Mouse (Mus musculus) heart, embryonic 11.5 days (tissue): ENCODE measurements around the gene Nfkbib. TPM values are rescaled to one million over a fixed set of nuclear protein-coding genes. Genes with fewer than 3 reads are reported as not detected.
A peak's percentile ranks its signal among the peaks of the same experiment; 100 is the strongest.

ENCODE experiments used
- ATAC-seq: fragments of 200-750 bp; cut with Nextera tagmentation; replicated peaks from 2 replicates; pipeline ENCODE4 v1.8.0; 2017; ENCODE audit warnings: moderate library complexity; ENCODE audit not compliant: insufficient number of reproducible peaks, low FRiP score, low TSS enrichment
- H3K27ac ChIP-seq: fragments of 300-500 bp; sonication (generic); 2 replicates; pipeline ENCODE4 v1.5.1; 2014; ENCODE audit warnings: mild to moderate bottlenecking, low read depth, low read length
- H3K27me3 ChIP-seq: fragments of 300-500 bp; sonication (generic); 2 replicates; pipeline ENCODE4 v1.6.1; 2014; ENCODE audit warnings: mild to moderate bottlenecking, low read length, mixed read lengths; ENCODE audit not compliant: control insufficient read depth, insufficient read depth
- H3K36me3 ChIP-seq: fragments of 300-500 bp; sonication (generic); 2 replicates; pipeline ENCODE4 v1.6.1; 2014; ENCODE audit warnings: mild to moderate bottlenecking, low read length, moderate library complexity, mixed read lengths; ENCODE audit not compliant: control insufficient read depth, insufficient read depth
- H3K4me1 ChIP-seq: fragments of 300-500 bp; sonication (generic); 2 replicates; pipeline ENCODE4 v1.6.1; 2014; ENCODE audit warnings: low read length; ENCODE audit not compliant: control insufficient read depth, insufficient read depth
- H3K4me2 ChIP-seq: fragments of 300-500 bp; sonication (generic); 2 replicates; pipeline ENCODE4 v1.6.1; 2014; ENCODE audit warnings: mild to moderate bottlenecking, moderate library complexity
- H3K4me3 ChIP-seq: fragments of 300-500 bp; sonication (generic); 2 replicates; pipeline ENCODE4 v1.5.1; 2014; ENCODE audit warnings: low read depth, low read length
- H3K9ac ChIP-seq: fragments of 300-500 bp; sonication (generic); 2 replicates; pipeline ENCODE4 v1.6.1; 2014; ENCODE audit warnings: mild to moderate bottlenecking, low read depth, low read length, moderate library complexity
- H3K9me3 ChIP-seq: fragments of 300-500 bp; sonication (generic); replicated peaks from 2 replicates; pipeline ENCODE4 v1.6.1; 2016; ENCODE audit warnings: low read length; ENCODE audit not compliant: control insufficient read depth
- WGBS: fragments of 180-500 bp; shearing (Covaris S2); extraction: QIAGEN DNeasy Blood & Tissue Kit; methylation state at CpG from one replicate; pipeline ENCODE4 v1.1.7; 2014; ENCODE audit not compliant: insufficient replicate concordance; 5-methylcytosine and 5-hydroxymethylcytosine counted together
- polyA plus RNA-seq: library from polyadenylated mRNA; unstranded; fragments of >200 nt; fragmentation: Nextera tagmentation; extraction: Ambion mirVana; gene quantifications from 2 replicates; pipeline ENCODE4 v1.2.1, GENCODE M21; 2014

The Nfkbib gene
- polyA plus RNA-seq, 1 experiment from 2014 or later: 38.0 TPM

DNA sequence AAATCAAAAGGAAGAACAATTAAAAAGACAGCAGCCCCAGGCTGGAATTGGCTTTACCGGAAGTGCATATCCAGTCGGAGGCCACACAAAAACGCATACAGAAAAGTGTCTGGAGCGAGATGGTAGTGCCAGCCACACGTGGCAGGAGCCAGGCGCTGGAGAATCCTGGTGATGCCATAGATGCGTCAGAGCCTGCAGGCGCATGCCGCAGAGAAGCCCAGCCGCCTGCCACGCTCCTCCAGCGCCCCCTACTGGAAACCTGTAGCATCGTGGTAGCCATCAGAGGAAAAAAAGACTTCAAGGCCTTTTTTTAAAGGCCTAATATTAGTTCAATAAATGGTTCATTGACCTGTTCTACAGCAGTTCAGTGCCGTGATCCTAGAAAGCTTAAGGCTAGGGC, 40.7 kb downstream of the Nfkbib start:
- 10% methylated on average over 14 of the region's 14 CpGs for WGBS
- H3K9ac ChIP-seq: no peak overlapping the region
- H3K36me3 ChIP-seq: peaks cover 7% of the 10 kb centered on the region
- H3K4me2 ChIP-seq: peak overlapping the region; percentile 16; the same call in 1 of the 2 replicates
- no peaks in the 10 kb centered on the region for H3K4me1 ChIP-seq
- H3K27me3 ChIP-seq: no peaks in the 10 kb centered on the region
- ATAC-seq: no peak
- H3K4me3 ChIP-seq: no peak overlapping the region
- H3K27ac ChIP-seq: no peak overlapping the region
- peaks cover 8% of the 10 kb centered on the region for H3K9me3 ChIP-seq

DNA sequence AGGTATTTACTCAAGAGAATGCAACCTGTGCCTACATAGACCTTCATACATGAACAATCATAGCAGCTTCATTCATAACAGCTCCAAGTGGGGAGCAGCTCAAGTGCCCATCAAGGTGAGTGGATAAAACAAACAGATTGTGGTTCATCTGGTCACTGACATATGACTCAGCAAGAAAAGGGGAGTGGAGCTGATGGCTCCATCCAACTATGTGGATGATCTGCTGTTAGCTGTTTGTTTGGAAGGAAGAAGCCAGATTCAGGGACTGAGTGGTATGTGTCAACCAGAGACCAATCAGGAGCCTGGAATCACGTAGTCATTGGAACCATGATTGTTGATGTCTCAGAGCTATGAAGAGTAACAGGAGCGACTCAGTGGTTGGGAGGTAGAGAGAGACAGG, 42.7 kb downstream of the Nfkbib start:
- no peaks in the 10 kb centered on the region for H3K27me3 ChIP-seq
- no peak overlapping the region for H3K4me2 ChIP-seq
- WGBS: 83% methylated on average over 2 of the region's 2 CpGs
- H3K4me1 ChIP-seq: no peaks in the 10 kb centered on the region
- H3K9ac ChIP-seq: no peak overlapping the region
- no peak overlapping the region for H3K4me3 ChIP-seq
- no peaks in the 10 kb centered on the region; the same call in 1 of the 2 replicates for H3K9me3 ChIP-seq
- H3K27ac ChIP-seq: no peak overlapping the region
- no peak for ATAC-seq
- peaks cover 7% of the 10 kb centered on the region for H3K36me3 ChIP-seq

DNA sequence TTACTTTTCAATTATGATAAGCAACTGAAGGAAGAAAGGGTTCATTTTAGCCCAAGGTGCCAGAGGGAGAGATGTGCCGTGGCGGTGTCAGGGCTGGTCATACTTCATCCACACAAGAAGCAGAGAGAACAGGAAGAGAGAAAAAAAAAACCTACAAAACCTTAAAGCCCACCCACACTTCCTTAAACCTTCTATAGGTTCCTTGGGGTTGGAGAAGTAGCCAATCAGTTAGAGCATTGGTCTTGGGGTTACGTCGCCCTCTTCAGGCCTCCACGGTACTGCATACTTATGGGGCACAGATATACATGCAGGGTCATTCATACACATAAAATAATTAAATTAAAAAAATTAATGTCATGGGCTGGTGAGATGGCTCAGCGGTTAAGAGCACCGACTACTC, 45.2 kb downstream of the Nfkbib start:
- Histone ChIP-seq H3K27me3 (no peaks in the 10 kb centered on the region), H3K4me1 (peaks cover 3% of the 10 kb centered on the region; the same call in 1 of the 2 replicates), H3K9ac (no peak overlapping the region), H3K9me3 (no peaks in the 10 kb centered on the region; the same call in 1 of the 2 replicates), H3K27ac (no peak overlapping the region), H3K36me3 (peaks cover 7% of the 10 kb centered on the region), H3K4me3 (no peak overlapping the region), H3K4me2 (no peak overlapping the region)
- ATAC-seq: no peak
- 85% methylated on average over 7 of the region's 7 CpGs for WGBS

DNA sequence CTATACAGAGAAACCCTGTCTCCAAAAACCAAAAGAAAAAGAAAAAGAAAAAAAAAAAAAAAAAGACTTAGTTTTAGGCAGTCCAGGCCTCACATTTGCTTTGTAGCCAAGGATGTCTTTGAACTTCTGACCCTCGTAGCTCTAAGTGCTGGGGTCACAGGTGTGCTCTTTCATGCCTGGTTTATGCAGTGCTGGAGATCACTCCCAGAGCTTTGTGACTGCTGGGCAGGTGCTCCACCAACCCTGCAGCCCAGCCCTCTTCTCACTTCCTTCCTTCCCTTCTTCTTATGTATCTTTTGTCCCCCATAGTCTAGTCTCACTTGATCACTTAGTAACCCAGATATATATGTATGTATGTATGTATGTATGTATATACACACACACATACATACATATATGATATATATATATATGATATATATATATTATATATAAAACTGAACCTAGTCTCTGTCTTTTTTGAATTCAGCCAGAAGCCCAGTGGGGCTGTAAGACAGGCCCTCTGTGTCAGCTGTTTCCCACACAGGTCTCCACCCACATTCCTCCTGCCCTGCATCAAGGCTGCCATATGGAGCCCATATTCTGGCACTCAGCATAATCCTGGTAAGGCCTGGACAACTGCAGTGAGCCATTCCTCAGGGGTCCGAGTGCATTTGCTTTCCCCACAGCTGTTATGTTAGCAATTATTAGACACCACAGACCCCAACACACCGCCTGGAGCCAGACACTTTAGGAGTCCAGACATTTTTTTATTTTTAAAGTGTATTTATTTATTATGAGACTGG, 46.4 kb downstream of the Nfkbib start:
- Histone ChIP-seq H3K9me3 (no peaks in the 10 kb centered on the region; the same call in 1 of the 2 replicates), H3K27me3 (no peaks in the 10 kb centered on the region), H3K4me2 (no peak overlapping the region), H3K4me1 (peaks cover 3% of the 10 kb centered on the region; the same call in 1 of the 2 replicates), H3K4me3 (no peak overlapping the region), H3K9ac (no peak overlapping the region), H3K27ac (no peak overlapping the region), H3K36me3 (peaks cover 7% of the 10 kb centered on the region)
- ATAC-seq: no peak
- 72% methylated on average over 3 of the region's 3 CpGs for WGBS

DNA sequence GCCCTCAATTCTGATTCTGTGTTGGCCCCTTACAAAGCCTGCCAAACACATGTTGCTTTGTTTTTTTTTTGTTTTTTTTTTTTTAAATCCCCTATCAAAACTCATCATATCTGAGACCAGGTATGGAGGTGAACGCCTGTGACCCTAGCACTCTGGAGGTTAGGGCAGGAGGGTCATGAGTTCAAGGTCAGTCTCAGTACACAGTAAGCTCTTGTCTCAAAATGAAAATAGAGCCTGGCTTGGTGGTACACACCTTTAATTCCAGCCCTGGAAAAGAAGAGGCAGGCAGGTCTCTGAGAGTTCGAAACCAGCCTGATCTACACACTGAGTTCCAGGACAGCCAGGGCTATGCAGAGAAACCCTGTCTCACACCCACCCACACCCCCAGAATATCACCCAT, 47.7 kb downstream of the Nfkbib start:
- no peak for ATAC-seq
- 67% methylated on average over 2 of the region's 2 CpGs for WGBS

DNA sequence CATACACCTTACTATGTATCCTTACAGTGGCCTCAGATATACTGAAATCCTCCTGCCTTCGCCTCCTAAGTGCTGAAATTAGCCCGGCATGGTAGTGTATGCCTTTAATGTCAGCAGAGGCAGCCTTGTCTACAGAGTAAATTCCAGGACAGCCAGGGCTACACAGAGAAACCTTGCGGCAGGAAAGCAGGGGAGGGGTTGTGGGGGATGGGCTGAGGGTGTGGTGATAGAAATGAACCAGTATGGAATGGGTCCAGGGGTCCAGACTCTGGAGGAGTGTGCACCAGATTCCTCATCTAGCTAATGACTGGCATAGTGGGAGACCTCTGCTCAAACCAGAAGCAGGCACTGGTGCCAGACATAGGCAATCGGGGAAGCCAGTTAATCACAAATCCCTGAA, 48.2 kb downstream of the Nfkbib start:
- 0 out of 2 replicates have a peak overlapping the region, but pooled peaks have one; percentile 27 for H3K4me2 ChIP-seq
- H3K4me3 ChIP-seq: no peak overlapping the region

More for the DNA sequence above, 47.7 kb downstream of the Nfkbib start:
- H3K36me3 ChIP-seq: peaks cover 4% of the 10 kb centered on the region
- no peak overlapping the region for H3K4me3 ChIP-seq
- H3K4me2 ChIP-seq: no peak overlapping the region
- H3K27me3 ChIP-seq: no peaks in the 10 kb centered on the region
- H3K9me3 ChIP-seq: no peaks in the 10 kb centered on the region; the same call in 1 of the 2 replicates
- H3K4me1 ChIP-seq: peaks cover 7% of the 10 kb centered on the region
- no peak overlapping the region for H3K27ac ChIP-seq
- no peak overlapping the region for H3K9ac ChIP-seq

DNA sequence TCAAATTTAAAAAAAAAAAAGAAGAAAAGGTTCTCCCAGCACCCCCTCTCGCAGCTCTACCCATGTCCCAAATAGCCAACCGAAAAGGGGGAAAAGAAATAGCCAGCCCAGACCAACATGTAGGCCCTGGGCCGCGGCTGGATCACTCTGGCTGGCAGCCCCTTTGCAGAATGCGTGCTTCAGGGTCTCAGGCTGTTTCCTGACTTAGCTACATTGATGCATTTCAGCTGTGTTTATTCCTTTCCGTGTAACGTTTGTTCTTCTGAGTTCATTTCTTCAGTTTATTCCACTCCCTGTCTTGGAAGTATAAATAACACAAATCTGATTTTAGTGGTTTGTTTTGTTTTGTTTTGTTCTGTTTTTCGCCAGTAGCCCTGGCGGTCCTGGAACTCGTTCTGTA, 49.6 kb downstream of the Nfkbib start:
- Histone ChIP-seq H3K27me3 (no peaks in the 10 kb centered on the region), H3K27ac (no peak overlapping the region), H3K36me3 (no peaks in the 10 kb centered on the region), H3K4me3 (peak overlapping the region; percentile 53; the same call in 1 of the 2 replicates), H3K4me1 (peaks cover 10% of the 10 kb centered on the region), H3K9me3 (no peaks in the 10 kb centered on the region), H3K9ac (no peak overlapping the region), H3K4me2 (peak overlapping the region; percentile 68)
- no peak for ATAC-seq
- WGBS: 83% methylated on average over 10 of the region's 10 CpGs

More for the DNA sequence above, 48.2 kb downstream of the Nfkbib start:
- Histone ChIP-seq H3K27me3 (no peaks in the 10 kb centered on the region), H3K9me3 (no peaks in the 10 kb centered on the region), H3K27ac (no peak overlapping the region), H3K36me3 (no peaks in the 10 kb centered on the region), H3K4me1 (peaks cover 10% of the 10 kb centered on the region), H3K9ac (no peak overlapping the region)
- WGBS: 22% methylated on average over 4 of the region's 4 CpGs
- no peak for ATAC-seq

DNA sequence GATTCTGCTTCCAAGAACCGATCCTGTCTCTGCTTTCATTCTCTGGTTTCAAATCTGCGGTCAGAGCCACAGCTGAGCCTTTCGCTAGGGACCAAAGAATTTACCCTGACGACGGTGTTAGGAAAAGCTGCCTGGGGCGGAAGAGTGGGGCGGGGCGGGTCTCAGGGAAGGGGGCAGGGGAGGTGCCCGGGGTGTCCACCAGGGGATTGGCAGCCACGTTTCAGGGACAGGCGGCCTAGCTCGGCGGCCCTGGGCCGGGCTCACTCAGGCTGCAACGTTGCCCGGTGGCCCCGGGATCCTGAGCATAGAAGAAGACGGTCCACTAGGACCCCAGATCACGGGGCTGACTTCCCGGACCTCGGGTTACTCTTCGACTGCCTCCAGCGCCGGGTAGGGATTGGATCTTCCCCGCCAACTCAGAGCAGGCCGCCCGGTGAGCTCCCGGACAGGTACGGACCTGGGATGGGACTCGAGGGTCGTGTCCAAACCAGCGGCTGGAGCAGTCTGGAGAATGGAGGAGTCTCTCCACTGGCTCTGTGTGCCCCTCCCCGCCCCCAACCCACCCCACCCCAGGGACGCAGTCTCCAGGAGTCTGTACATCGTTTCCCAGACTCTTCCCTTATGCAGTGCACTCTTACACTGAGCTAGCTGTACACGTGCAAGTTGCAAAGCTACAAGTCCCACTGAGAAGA, 50.6 kb downstream of the Nfkbib start, which contains the start of gene Fbxo17:
Gene Fbxo17 (plus strand): TSS at position 215 of the 692 bp plus-strand sequence.
- H3K36me3 ChIP-seq: no peaks in the 10 kb centered on the region
- peak within 1 kb of the TSS; percentile 85 for H3K9ac ChIP-seq
- peak within 1 kb of the TSS; percentile 68 for H3K4me2 ChIP-seq
- no peaks in the 10 kb centered on the region for H3K9me3 ChIP-seq
- no peaks in the 10 kb centered on the region for H3K27me3 ChIP-seq
- H3K27ac ChIP-seq: peak within 1 kb of the TSS; percentile 46; the same call in 1 of the 2 replicates
- WGBS: 2% methylated on average over 36 of the region's 36 CpGs
- ATAC-seq: peak; percentile 64
- peak within 1 kb of the TSS; percentile 53 for H3K4me3 ChIP-seq
- H3K4me1 ChIP-seq: peaks cover 10% of the 10 kb centered on the region
